Mouse (Mus musculus) myocyte (in vitro differentiated cells): Measurements from ENCODE around the gene Tmem52b. TPM values are rescaled to one million over a fixed set of nuclear protein-coding genes. Genes with fewer than 3 reads are reported as not detected.

ENCODE experiments used
- H3K27me3 ChIP-seq: one replicate; pipeline ENCODE4 v1.6.1; 2011; ENCODE audit not compliant: control insufficient read depth, insufficient read depth, insufficient read length
- H3K36me3 ChIP-seq: one replicate; pipeline ENCODE4 v1.6.1; 2011; ENCODE audit not compliant: control insufficient read depth, insufficient read depth
- H3K4me2 ChIP-seq: one replicate; pipeline ENCODE4 v1.6.1; 2011; ENCODE audit warnings: low read depth, control low read depth
- H3K4me3 ChIP-seq: one replicate; pipeline ENCODE4 v1.5.1; 2011; ENCODE audit warnings: mild to moderate bottlenecking, control low read depth, moderate library complexity
- H3K79me2 ChIP-seq: one replicate; pipeline ENCODE4 v1.6.1; 2011; ENCODE audit not compliant: control insufficient read depth, insufficient read depth
- H3ac ChIP-seq: one replicate; pipeline ENCODE4 v1.6.1; 2011; ENCODE audit not compliant: control insufficient read depth, insufficient read length
- CEBPB ChIP-seq: IDR thresholded peaks from 2 replicates; pipeline ENCODE4 v1.6.1; 2011; ENCODE audit warnings: mild to moderate bottlenecking, moderate library complexity; ENCODE audit not compliant: poor library complexity, insufficient read depth, severe bottlenecking
- E2F4 ChIP-seq: IDR thresholded peaks from one replicate; pipeline ENCODE4 v1.6.1; 2011; ENCODE audit warnings: mild to moderate bottlenecking, control low read depth, moderate library complexity; ENCODE audit not compliant: insufficient read depth
- MAX ChIP-seq: IDR thresholded peaks from one replicate; pipeline ENCODE4 v1.6.1; 2011; ENCODE audit warnings: low read depth, mild to moderate bottlenecking, control low read depth
- MYOD1 ChIP-seq, 3 experiments: IDR thresholded peaks; one replicate each; pipeline ENCODE4 v1.6.1; 2011; ENCODE audit warnings: control low read depth in 2 of 3, low read depth in 2 of 3, mild to moderate bottlenecking in 2 of 3, moderate library complexity in 1 of 3; ENCODE audit not compliant: insufficient read length in 2 of 3, control insufficient read depth in 1 of 3
- MYOG ChIP-seq, 3 experiments: IDR thresholded peaks; one replicate each; pipeline ENCODE4 v1.6.1; 2011; ENCODE audit warnings: control low read depth in 2 of 3, low read depth in 2 of 3, mild to moderate bottlenecking in 2 of 3; ENCODE audit not compliant: insufficient read length in 2 of 3, control insufficient read depth in 1 of 3, insufficient read depth in 1 of 3
- POLR2A ChIP-seq: IDR thresholded peaks from one replicate; pipeline ENCODE4 v1.6.1; 2011; ENCODE audit warnings: low read depth, mild to moderate bottlenecking, control low read depth, moderate library complexity; ENCODE audit not compliant: insufficient read length
- POLR2AphosphoS2 ChIP-seq: IDR thresholded peaks from one replicate; pipeline ENCODE4 v1.6.1; 2011; ENCODE audit warnings: low read depth, control low read depth; ENCODE audit not compliant: insufficient read length
- REST ChIP-seq: IDR thresholded peaks from one replicate; pipeline ENCODE4 v1.6.1; 2011; ENCODE audit warnings: mild to moderate bottlenecking, control low read depth, moderate library complexity; ENCODE audit not compliant: insufficient read depth, insufficient read length
- SRF ChIP-seq: IDR thresholded peaks from one replicate; pipeline ENCODE4 v1.6.1; 2011; ENCODE audit warnings: low read depth; ENCODE audit not compliant: control insufficient read depth, insufficient read length
- TCF12 ChIP-seq: IDR thresholded peaks from one replicate; pipeline ENCODE4 v1.6.1; 2011; ENCODE audit warnings: mild to moderate bottlenecking, control low read depth; ENCODE audit not compliant: poor library complexity, insufficient read depth, severe bottlenecking
- TCF3 ChIP-seq: IDR thresholded peaks from one replicate; pipeline ENCODE4 v1.6.1; 2011; ENCODE audit warnings: low read depth, control low read depth; ENCODE audit not compliant: insufficient read length
- USF1 ChIP-seq: IDR thresholded peaks from one replicate; pipeline ENCODE4 v1.6.1; 2011; ENCODE audit warnings: low read depth, mild to moderate bottlenecking, control low read depth, moderate library complexity
- polyA plus RNA-seq: library from polyadenylated mRNA; unstranded; fragments of >200 nt; fragmentation: generic; extraction: Trizol; gene quantifications from one replicate; pipeline ENCODE4 v1.2.1, GENCODE M21; 2012; ENCODE audit warnings: missing spikeins

The Tmem52b gene
- polyA plus RNA-seq, 1 experiment, result not detected

GRCm38 (mm10) chr6:129515068-129515467 lies 2.7 kb downstream of the Tmem52b start:
- TF ChIP-seq CEBPB, result peak; percentile 54; the same call in 1 of the 2 replicates
- TF ChIP-seq MYOD1 (IDR thresholded peaks at IDR 0.05; ENCODE audit: control insufficient read depth in 1 of 3, insufficient read length in 2 of 3, low read depth in 2 of 3), result no peak
- Histone ChIP-seq H3K4me2 (peak overlapping the region; percentile 83), H3ac (no peak overlapping the region), H3K27me3 (no peaks in the 10 kb centered on the region), H3K4me3 (no peak overlapping the region), H3K79me2 (no peaks in the 10 kb centered on the region), H3K36me3 (no peaks in the 10 kb centered on the region)

DNA sequence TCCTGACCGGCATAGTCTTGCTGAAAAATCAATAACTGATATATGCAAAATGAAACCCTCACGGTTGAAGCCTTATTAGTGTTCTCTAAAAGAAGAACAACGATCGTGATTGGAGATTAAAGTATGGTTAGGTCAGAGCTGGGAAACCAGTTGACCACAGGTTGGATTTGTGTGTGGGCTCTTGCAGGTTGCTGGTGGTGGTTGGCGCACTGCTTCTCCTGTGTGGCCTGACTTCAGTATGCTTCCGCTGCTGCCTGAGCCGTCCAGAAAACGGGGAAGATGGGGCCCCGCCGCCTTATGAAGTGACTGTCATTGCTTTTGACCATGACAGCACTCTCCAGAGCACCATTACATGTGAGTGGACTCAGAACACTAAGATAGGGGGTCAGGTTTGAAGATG lies 4.0 kb downstream of the Tmem52b start:
- Histone ChIP-seq H3K79me2 (no peaks in the 10 kb centered on the region), H3K36me3 (no peaks in the 10 kb centered on the region), H3ac (no peak overlapping the region), H3K4me3 (no peak overlapping the region), H3K27me3 (no peaks in the 10 kb centered on the region), H3K4me2 (no peak overlapping the region)
- TF ChIP-seq USF1, result no peak
- TF ChIP-seq SRF, result no peak
- TF ChIP-seq REST, result no peak
- TF ChIP-seq E2F4, result no peak
- TF ChIP-seq TCF12, result no peak
- no peak for TF ChIP-seq MYOD1 (IDR thresholded peaks at IDR 0.05; ENCODE audit: control insufficient read depth in 1 of 3, insufficient read length in 2 of 3, low read depth in 2 of 3)
- no peak for TF ChIP-seq MYOG (IDR thresholded peaks at IDR 0.05; ENCODE audit: control insufficient read depth in 1 of 3, insufficient read depth in 1 of 3, insufficient read length in 2 of 3, low read depth in 2 of 3)
- no peak for TF ChIP-seq TCF3
- no peak for TF ChIP-seq POLR2AphosphoS2
- no peak for TF ChIP-seq POLR2A

- H3K36me3 ChIP-seq, result no peaks in the 10 kb centered on the region
- H3K4me3 ChIP-seq, result no peak overlapping the region
- TF ChIP-seq REST (no peak), POLR2A (no peak), E2F4 (no peak), MAX (no peak), SRF (no peak), USF1 (no peak), CEBPB (no peak), MYOD1 (IDR thresholded peaks at IDR 0.05; ENCODE audit: control insufficient read depth in 1 of 3, insufficient read length in 2 of 3, low read depth in 2 of 3) (no peak), TCF3 (no peak), POLR2AphosphoS2 (no peak), MYOG (IDR thresholded peaks at IDR 0.05; ENCODE audit: control insufficient read depth in 1 of 3, insufficient read depth in 1 of 3, insufficient read length in 2 of 3, low read depth in 2 of 3) (no peak), TCF12 (no peak)
- H3K27me3 ChIP-seq, result no peaks in the 10 kb centered on the region
- no peak overlapping the region for H3ac ChIP-seq
- no peaks in the 10 kb centered on the region for H3K79me2 ChIP-seq
- no peak overlapping the region for H3K4me2 ChIP-seq
Measured at GRCm38 (mm10) chr6:129517752-129518408, 5.5 kb downstream of the Tmem52b start.

DNA sequence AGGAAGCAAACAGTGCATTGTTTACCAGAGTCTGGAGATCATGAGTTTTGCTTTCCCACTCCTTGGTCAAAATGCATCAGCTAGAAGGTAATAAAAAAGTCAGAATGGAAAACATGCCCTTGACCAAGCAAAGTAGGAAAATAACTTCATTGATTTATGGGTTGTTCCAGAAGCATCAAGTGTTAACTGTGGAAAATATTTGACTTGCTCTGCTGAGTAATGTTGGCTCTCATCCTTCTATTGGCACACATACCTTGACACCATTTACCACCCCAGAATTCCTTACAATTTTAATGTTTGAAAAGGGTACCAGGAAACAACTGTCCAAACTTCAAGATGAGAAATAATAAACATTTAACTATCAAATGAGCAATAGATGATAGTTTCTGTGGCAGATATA lies 13.7 kb downstream of the Tmem52b start:
- Histone ChIP-seq H3K36me3 (no peaks in the 10 kb centered on the region), H3K79me2 (no peaks in the 10 kb centered on the region), H3K4me2 (no peak overlapping the region), H3K27me3 (no peaks in the 10 kb centered on the region), H3K4me3 (no peak overlapping the region), H3ac (no peak overlapping the region)
- TF ChIP-seq USF1, result no peak
- TF ChIP-seq SRF, result no peak
- TF ChIP-seq CEBPB, result no peak
- TF ChIP-seq MYOG (IDR thresholded peaks at IDR 0.05; ENCODE audit: control insufficient read depth in 1 of 3, insufficient read depth in 1 of 3, insufficient read length in 2 of 3, low read depth in 2 of 3), result no peak
- TF ChIP-seq TCF3, result no peak
- TF ChIP-seq TCF12, result no peak
- no peak for TF ChIP-seq E2F4
- no peak for TF ChIP-seq POLR2A
- TF ChIP-seq MYOD1 (IDR thresholded peaks at IDR 0.05; ENCODE audit: control insufficient read depth in 1 of 3, insufficient read length in 2 of 3, low read depth in 2 of 3), result no peak
- TF ChIP-seq REST, result no peak
- no peak for TF ChIP-seq POLR2AphosphoS2
- no peak for TF ChIP-seq MAX

DNA sequence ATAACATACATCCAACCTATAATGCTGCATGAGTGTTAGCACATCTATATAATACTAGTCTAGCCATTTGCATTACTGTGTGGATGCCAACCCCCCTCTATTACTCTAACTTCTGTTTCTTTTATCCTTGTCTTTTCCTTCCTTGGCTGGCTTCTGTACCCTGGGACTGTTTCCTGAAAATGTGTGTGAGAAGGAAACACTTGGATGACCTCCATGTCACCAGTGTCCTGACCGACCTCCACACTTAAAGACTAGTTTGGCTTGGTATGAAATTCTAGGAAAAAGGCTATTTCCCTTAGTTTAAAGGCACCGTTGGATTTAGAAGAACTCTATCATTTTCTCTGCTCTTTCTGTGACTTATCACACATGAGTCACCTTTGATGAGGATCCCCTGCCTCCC lies 15.1 kb downstream of the Tmem52b start:
- H3K36me3 ChIP-seq, result no peaks in the 10 kb centered on the region
- no peak overlapping the region for H3ac ChIP-seq
- H3K27me3 ChIP-seq, result no peaks in the 10 kb centered on the region
- H3K79me2 ChIP-seq, result no peaks in the 10 kb centered on the region
- H3K4me2 ChIP-seq, result no peak overlapping the region
- H3K4me3 ChIP-seq, result no peak overlapping the region
- TF ChIP-seq MYOG (IDR thresholded peaks at IDR 0.05; ENCODE audit: control insufficient read depth in 1 of 3, insufficient read depth in 1 of 3, insufficient read length in 2 of 3, low read depth in 2 of 3), result no peak
- no peak for TF ChIP-seq TCF3
- TF ChIP-seq TCF12, result no peak
- TF ChIP-seq MAX, result no peak
- TF ChIP-seq CEBPB, result no peak
- no peak for TF ChIP-seq MYOD1 (IDR thresholded peaks at IDR 0.05; ENCODE audit: control insufficient read depth in 1 of 3, insufficient read length in 2 of 3, low read depth in 2 of 3)
- TF ChIP-seq SRF, result no peak
- no peak for TF ChIP-seq POLR2AphosphoS2
- TF ChIP-seq REST, result no peak
- no peak for TF ChIP-seq E2F4
- TF ChIP-seq POLR2A, result no peak
- TF ChIP-seq USF1, result no peak
